Mouse (Mus musculus) limb, embryonic 11.5 days (tissue): ENCODE measurements around the gene Usp7. TPM values are rescaled to one million over a fixed set of nuclear protein-coding genes. Genes with fewer than 3 reads are reported as not detected.
"Not testable (repeated sequence)": the region's sequence is repeated elsewhere in the genome, so short reads cannot be mapped to it uniquely, and the experiment has no call there.

Source experiments
- ATAC-seq: fragments of 200-750 bp; cut with Nextera tagmentation; 2 replicates; pipeline ENCODE4 v1.8.0; 2017; ENCODE audit warnings: low read depth; ENCODE audit not compliant: insufficient number of reproducible peaks, low FRiP score, low TSS enrichment
- DNase-seq: peaks from one replicate; pipeline ENCODE4 v3.0.0-alpha.2; 2015; ENCODE audit warnings: low spot score
- H3K27ac ChIP-seq: fragments of 300-500 bp; sonication (generic); replicated peaks from 2 replicates; pipeline ENCODE4 v1.5.1; 2014; ENCODE audit warnings: low read depth, mild to moderate bottlenecking, low read length
- H3K27me3 ChIP-seq: fragments of 300-500 bp; sonication (generic); 2 replicates; pipeline ENCODE4 v1.6.1; 2014; ENCODE audit warnings: mild to moderate bottlenecking, low read length, mixed read lengths; ENCODE audit not compliant: control insufficient read depth, insufficient read depth
- H3K36me3 ChIP-seq: fragments of 300-500 bp; sonication (generic); 2 replicates; pipeline ENCODE4 v1.6.1; 2014; ENCODE audit warnings: mild to moderate bottlenecking, low read length, moderate library complexity, mixed read lengths; ENCODE audit not compliant: control insufficient read depth, insufficient read depth
- H3K4me1 ChIP-seq: fragments of 300-500 bp; sonication (generic); 2 replicates; pipeline ENCODE4 v1.6.1; 2014; ENCODE audit warnings: low read length, mixed read lengths; ENCODE audit not compliant: control insufficient read depth, insufficient read depth
- H3K4me2 ChIP-seq: fragments of 300-500 bp; sonication (generic); 2 replicates; pipeline ENCODE4 v1.6.1; 2014; ENCODE audit warnings: low read depth, mild to moderate bottlenecking, moderate library complexity; ENCODE audit not compliant: severe bottlenecking
- H3K4me3 ChIP-seq: fragments of 300-500 bp; sonication (generic); 2 replicates; pipeline ENCODE4 v1.5.1; 2014; ENCODE audit warnings: low read depth, low read length
- H3K9ac ChIP-seq: fragments of 300-500 bp; sonication (generic); 2 replicates; pipeline ENCODE4 v1.6.1; 2014; ENCODE audit warnings: mild to moderate bottlenecking, low read length
- H3K9me3 ChIP-seq: fragments of 300-500 bp; sonication (generic); 2 replicates; pipeline ENCODE4 v1.6.1; 2016; ENCODE audit warnings: low read length; ENCODE audit not compliant: control insufficient read depth
- WGBS: fragments of 180-500 bp; shearing (Covaris S2); extraction: QIAGEN DNeasy Blood & Tissue Kit; methylation state at CpG from one replicate; pipeline ENCODE4 v1.1.7; 2014; 5-methylcytosine and 5-hydroxymethylcytosine counted together
- polyA plus RNA-seq: library from polyadenylated mRNA; unstranded; fragments of >200 nt; fragmentation: Nextera tagmentation; extraction: Ambion mirVana; gene quantifications from 2 replicates; pipeline ENCODE4 v1.2.1, GENCODE M21; 2014

Usp7 gene
- polyA plus RNA-seq, 1 experiment from 2014 or later = 41.5 TPM

DNA sequence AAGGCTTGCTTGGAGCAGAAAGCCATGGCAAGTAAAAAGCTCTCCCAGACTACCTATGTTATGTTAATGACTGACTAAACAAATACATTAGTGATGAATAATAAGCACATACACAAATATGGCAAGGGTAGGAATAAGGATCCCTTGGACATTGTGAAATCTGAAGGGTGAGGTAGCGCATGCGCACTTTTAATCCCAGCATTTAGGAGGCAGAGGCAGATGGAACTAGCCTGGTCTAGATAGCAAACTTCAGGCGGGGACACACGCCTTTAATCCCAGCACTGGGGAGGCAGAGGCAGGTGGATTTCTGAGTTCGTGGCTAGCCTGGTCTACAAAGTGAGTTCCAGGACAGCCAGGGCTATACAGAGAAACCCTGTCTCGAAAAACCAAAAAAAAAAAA, 34.5 kb downstream of the Usp7 start:
- not testable (repeated sequence) for H3K27me3 ChIP-seq, DNase-seq, H3K9me3 ChIP-seq, H3K27ac ChIP-seq, H3K9ac ChIP-seq, H3K36me3 ChIP-seq, H3K4me1 ChIP-seq, H3K4me3 ChIP-seq, H3K4me2 ChIP-seq, ATAC-seq
- 88% methylated on average over 5 of the region's 6 CpGs for WGBS

DNA sequence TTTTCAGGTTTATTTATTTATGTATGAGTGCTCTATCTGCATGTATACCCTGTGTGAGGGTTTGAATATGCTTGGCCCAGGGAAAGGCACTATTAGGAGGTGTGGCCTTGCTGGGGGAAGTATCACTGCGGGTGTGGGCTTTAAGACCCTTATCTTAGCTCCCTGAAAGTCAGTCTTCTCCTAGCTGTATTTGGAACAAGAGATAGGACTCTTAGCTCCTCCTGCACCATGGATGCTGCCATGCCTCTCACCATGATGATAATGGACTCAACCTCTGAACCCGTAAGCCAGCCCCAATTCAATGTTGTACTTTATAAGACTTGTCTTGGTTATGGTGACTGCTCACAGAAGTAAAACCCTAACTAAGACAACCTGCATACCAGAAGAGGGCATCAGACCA, 39.8 kb downstream of the Usp7 start:
- Histone ChIP-seq H3K9me3 (no peaks in the 10 kb centered on the region), H3K27me3 (no peaks in the 10 kb centered on the region), H3K4me1 (no peaks in the 10 kb centered on the region), H3K9ac (no peak overlapping the region), H3K4me2 (no peak overlapping the region), H3K36me3 (no peaks in the 10 kb centered on the region), H3K27ac (no peak overlapping the region), H3K4me3 (no peak overlapping the region)
- no peak for ATAC-seq
- WGBS = 89% methylated on average over 2 of the region's 2 CpGs
- DNase-seq = no peak

DNA sequence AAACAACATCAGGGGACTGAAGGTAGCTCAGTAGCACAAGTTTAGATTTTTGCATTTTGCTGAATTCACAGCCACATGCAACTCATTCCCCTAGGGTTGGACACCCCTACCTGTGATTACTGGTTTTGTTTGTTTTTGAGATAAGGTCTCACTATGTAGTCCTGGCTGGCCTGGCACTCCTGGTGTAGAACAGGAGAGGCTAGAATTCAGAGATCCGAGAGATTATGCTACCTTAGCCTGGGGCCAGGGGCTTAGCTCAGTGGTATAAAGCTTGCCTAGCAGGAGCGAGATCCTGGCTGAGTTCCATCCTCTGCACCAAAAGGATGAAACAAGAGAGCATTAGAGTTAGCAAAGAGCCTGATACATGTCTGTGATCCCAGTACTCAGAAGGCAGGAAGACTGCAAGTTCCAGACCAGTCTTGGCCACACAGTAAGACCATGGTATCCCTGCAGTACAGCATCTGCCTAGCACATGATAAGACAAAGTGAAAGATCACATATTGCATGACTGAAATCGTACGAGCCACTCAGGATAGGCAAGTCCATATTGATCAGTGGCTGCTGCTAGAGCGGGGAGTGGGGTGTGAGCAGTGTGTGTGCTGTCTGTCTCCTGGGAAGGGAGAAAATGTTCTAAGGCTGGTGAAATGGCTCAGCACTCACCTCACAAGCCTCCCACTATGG, 40.4 kb downstream of the Usp7 start:
- 85% methylated on average over 5 of the region's 5 CpGs for WGBS
- Histone ChIP-seq H3K36me3 (no peaks in the 10 kb centered on the region), H3K27ac (no peak overlapping the region), H3K9ac (no peak overlapping the region), H3K4me3 (no peak overlapping the region), H3K9me3 (no peaks in the 10 kb centered on the region), H3K27me3 (no peaks in the 10 kb centered on the region), H3K4me2 (no peak overlapping the region), H3K4me1 (no peaks in the 10 kb centered on the region)
- ATAC-seq = no peak
- no peak for DNase-seq

DNA sequence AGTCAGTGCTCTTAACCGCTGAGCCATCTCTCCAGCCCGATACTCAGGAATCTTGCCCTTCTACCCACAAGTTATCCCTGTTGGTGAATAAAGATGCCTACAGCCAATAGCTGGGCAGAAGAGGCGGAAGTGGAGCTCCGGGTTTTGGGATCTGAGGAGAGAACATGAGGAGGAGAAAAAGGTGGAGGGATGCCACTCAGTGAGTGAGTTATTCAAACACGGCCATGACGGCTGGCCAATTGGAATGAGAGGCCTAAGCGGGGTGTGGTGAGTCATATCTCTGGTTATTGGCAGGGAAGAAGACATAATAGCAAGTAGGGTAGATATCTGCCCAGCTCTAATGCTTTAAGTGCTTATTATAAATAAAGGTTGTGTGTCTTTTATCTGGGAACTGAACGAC, 43.2 kb downstream of the Usp7 start:
- Histone ChIP-seq H3K4me2 (no peak overlapping the region), H3K27me3 (no peaks in the 10 kb centered on the region), H3K4me3 (no peak overlapping the region), H3K4me1 (no peaks in the 10 kb centered on the region), H3K27ac (no peak overlapping the region), H3K36me3 (no peaks in the 10 kb centered on the region), H3K9me3 (no peaks in the 10 kb centered on the region), H3K9ac (no peak overlapping the region)
- ATAC-seq (no peak), DNase-seq (no peak)
- 97% methylated on average over 8 of the region's 8 CpGs for WGBS

DNA sequence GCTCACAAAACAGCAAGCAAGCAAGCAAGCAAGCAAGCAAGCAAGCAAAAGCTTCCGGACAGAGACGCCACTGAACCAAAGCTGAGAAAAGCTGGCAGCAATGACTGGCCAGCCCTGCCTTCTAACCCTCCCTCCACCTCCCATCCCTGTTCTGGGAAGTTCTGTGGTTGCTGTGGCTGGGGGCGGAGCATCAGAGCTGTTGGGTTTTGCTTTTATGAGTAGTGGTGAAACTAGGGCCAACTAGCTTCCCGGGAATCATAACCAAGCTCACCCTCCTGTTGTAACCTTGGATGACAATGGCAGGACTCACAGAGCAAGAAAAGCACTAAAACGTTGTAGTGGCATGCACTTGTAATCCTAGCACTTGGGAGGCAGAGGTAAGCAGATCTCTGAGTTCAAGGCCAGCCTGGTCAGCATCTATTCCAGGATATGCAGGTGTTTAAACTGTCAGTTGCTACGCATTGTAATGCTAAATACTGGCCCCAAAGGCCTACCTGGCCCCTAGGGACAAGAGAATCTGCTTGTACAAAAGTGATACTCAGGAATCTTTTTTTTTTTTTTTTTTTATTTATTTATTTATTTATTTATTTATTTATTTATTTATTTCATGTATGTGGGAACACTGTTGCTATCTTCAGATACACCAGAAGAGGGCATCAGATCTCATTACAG, 43.8 kb downstream of the Usp7 start:
- Histone ChIP-seq H3K36me3 (no peaks in the 10 kb centered on the region), H3K4me2 (no peak overlapping the region), H3K27ac (no peak overlapping the region), H3K27me3 (no peaks in the 10 kb centered on the region), H3K9ac (no peak overlapping the region), H3K9me3 (no peaks in the 10 kb centered on the region), H3K4me1 (no peaks in the 10 kb centered on the region), H3K4me3 (no peak overlapping the region)
- WGBS = 77% methylated on average over 6 of the region's 6 CpGs
- DNase-seq (no peak), ATAC-seq (no peak)

DNA sequence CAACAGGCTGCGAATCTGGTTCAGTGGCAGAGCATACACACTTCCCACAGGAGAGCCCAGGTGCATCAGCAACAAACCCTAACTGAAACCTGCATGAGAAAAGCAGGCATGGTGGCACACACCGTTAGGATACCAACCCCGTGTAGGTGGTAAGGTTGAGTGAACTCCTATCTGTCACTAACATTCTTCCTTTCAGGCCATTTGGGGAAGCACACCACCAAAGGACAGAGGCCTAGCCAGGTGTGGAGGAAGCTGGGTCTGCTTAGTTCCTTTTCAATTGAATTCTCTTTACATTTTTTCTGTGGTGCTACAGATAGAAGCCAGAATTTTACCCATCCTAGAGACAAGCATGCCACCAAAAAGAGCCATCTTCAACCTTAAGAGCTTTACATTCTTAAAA, 44.3 kb downstream of the Usp7 start:
- H3K9me3 ChIP-seq = no peaks in the 10 kb centered on the region
- no peaks in the 10 kb centered on the region for H3K36me3 ChIP-seq
- no peak overlapping the region for H3K27ac ChIP-seq
- H3K27me3 ChIP-seq = no peaks in the 10 kb centered on the region
- no peak overlapping the region for H3K9ac ChIP-seq
- no peak overlapping the region for H3K4me3 ChIP-seq
- H3K4me2 ChIP-seq = no peak overlapping the region
- H3K4me1 ChIP-seq = no peaks in the 10 kb centered on the region
- WGBS = 89% methylated on average over 3 of the region's 3 CpGs
- no peak for ATAC-seq
- no peak for DNase-seq

DNA sequence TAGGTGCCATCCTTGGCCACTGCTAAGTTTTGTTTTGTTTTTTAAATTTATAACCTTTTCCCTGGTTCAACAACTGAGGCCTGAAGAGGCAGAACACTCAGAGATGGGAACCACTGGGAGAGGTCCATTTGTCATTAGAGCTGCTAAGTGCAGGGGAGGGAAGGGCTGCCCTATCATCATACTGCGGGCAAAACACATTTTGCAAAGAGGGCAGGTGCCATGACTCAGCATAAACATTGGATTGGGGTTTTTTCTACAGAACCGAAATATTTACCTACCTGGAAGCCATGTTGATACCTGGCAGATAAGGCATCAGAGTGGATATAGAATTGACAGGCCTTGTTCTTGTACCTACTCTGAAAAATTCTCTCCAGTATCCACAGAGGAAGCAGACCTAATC, 45.6 kb downstream of the Usp7 start:
- Histone ChIP-seq H3K9ac (no peak overlapping the region), H3K27ac (no peak overlapping the region), H3K27me3 (no peaks in the 10 kb centered on the region), H3K36me3 (no peaks in the 10 kb centered on the region), H3K4me3 (no peak overlapping the region), H3K4me1 (no peaks in the 10 kb centered on the region), H3K4me2 (no peak overlapping the region), H3K9me3 (no peaks in the 10 kb centered on the region)
- 75% methylated on average over 2 of the region's 2 CpGs for WGBS
- ATAC-seq (no peak), DNase-seq (no peak)

DNA sequence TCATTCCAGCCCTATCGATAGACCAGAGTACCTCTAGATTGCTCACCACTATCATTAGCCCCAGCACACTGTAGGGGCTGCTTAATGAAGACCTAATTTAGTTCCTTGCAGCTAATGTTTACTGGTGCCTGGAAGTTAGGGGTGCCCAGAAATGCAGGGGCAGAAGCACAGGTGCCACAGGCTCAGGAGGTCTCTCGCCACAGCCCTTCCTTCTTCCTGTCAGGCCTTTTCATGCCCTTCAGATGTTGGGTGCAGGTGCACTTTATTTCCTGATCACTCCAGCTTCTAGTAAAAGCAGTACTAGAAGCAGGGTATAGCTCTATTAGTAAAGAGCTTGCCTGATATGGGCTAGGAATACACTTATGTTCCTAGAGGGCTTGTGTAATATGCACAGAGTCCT, 46.4 kb downstream of the Usp7 start:
- 91% methylated on average over 2 of the region's 2 CpGs for WGBS
- ATAC-seq = no peak
- H3K4me2 ChIP-seq = no peak overlapping the region
- H3K36me3 ChIP-seq = no peaks in the 10 kb centered on the region
- no peak overlapping the region for H3K27ac ChIP-seq
- H3K4me3 ChIP-seq = no peak overlapping the region
- no peak for DNase-seq
- no peak overlapping the region for H3K9ac ChIP-seq
- no peaks in the 10 kb centered on the region for H3K27me3 ChIP-seq
- H3K9me3 ChIP-seq = no peaks in the 10 kb centered on the region
- H3K4me1 ChIP-seq = no peaks in the 10 kb centered on the region

DNA sequence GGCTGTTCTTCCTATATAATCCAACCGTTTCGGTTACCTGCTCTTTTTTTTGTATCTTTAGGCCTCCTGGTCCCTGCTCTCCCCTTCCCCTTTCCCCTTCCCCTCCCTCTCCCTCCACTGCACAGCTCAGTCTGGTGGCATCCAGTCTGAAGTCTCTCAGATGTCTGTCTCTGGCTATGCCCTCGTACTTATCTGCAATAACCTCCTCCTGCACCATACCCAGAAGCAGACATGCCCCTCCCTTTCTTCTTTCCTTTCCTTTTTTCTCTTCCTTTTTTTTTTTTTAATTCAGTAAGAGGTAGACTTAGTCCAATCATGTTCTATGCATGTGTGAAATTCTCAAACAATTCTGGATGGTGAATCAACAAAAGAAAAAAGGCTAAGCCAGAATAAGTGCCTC, 48.1 kb downstream of the Usp7 start:
- Histone ChIP-seq H3K36me3 (no peaks in the 10 kb centered on the region), H3K27me3 (no peaks in the 10 kb centered on the region), H3K4me1 (no peaks in the 10 kb centered on the region), H3K4me3 (no peak overlapping the region), H3K9me3 (no peaks in the 10 kb centered on the region), H3K4me2 (no peak overlapping the region), H3K27ac (no peak overlapping the region), H3K9ac (no peak overlapping the region)
- DNase-seq (no peak), ATAC-seq (no peak)
- 79% methylated on average over 3 of the region's 3 CpGs for WGBS
